Mouse (Mus musculus) heart, embryonic 10.5 days (tissue): ENCODE measurements at regions not wholly inside any gene's neighbourhood (a gene's known extent, or its start where the extent isn't known, plus 50 kb on each side); places are given as distances from the start of the nearest gene placed in this dataset.

ENCODE experiments used
- DNase-seq: peaks from one replicate; pipeline ENCODE4 v3.0.0-alpha.2; 2017; ENCODE audit warnings: low spot score
- H3K27ac ChIP-seq: fragments of 300-500 bp; sonication (generic); 2 replicates; pipeline ENCODE4 v1.5.1; 2016; ENCODE audit warnings: mild to moderate bottlenecking
- H3K27me3 ChIP-seq: fragments of 300-500 bp; sonication (generic); 2 replicates; pipeline ENCODE4 v1.6.1; 2016; ENCODE audit warnings: mild to moderate bottlenecking; ENCODE audit not compliant: poor library complexity, insufficient read depth, severe bottlenecking
- H3K36me3 ChIP-seq: fragments of 300-500 bp; sonication (generic); 2 replicates; pipeline ENCODE4 v1.6.1; 2016; ENCODE audit warnings: mild to moderate bottlenecking, moderate library complexity
- H3K4me1 ChIP-seq: fragments of 300-500 bp; sonication (generic); 2 replicates; pipeline ENCODE4 v1.6.1; 2016; ENCODE audit warnings: mild to moderate bottlenecking
- H3K4me3 ChIP-seq: fragments of 300-500 bp; sonication (generic); 2 replicates; pipeline ENCODE4 v1.5.1; 2016; ENCODE audit warnings: mild to moderate bottlenecking, moderate library complexity
- H3K9me3 ChIP-seq: fragments of 300-500 bp; sonication (generic); 2 replicates; pipeline ENCODE4 v1.6.1; 2016; ENCODE audit warnings: mild to moderate bottlenecking, moderate library complexity
- WGBS: fragments of 180-500 bp; shearing (Covaris S2); methylation state at CpG from one replicate; pipeline ENCODE4 v1.1.7; 2016; 5-methylcytosine and 5-hydroxymethylcytosine counted together

DNA sequence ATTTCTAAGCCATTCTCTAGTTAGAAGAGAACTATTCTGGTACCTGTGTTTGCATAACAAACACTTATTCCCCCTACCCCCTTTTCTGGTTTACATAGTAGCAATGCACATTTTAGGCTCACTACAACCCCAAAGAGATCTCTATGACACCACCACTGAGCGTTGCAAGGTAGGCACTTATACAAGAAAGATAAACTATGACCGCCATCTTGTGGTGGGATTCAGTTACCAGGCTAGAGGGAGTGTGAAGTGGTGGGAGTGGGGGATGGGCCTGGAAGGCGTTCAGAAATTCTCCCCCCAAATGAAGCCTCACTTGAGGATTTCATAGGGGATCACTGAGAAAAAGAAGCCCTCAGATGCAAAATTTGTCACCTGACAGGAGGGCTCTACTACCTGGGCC is 64.4 kb upstream of the Fst start:
- H3K36me3 ChIP-seq = no peaks in the 10 kb centered on the region
- H3K9me3 ChIP-seq = no peaks in the 10 kb centered on the region
- H3K27me3 ChIP-seq = no peaks in the 10 kb centered on the region
- 15% methylated on average over 3 of the region's 3 CpGs for WGBS
- no peak overlapping the region for H3K4me3 ChIP-seq
- no peak overlapping the region for H3K27ac ChIP-seq
- no peaks in the 10 kb centered on the region for H3K4me1 ChIP-seq
- DNase-seq = no peak

GRCm38 (mm10) chr13:114526856-114527255 is 68.1 kb upstream of the Fst start:
- DNase-seq = no peak
- H3K9me3 ChIP-seq = no peaks in the 10 kb centered on the region
- H3K36me3 ChIP-seq = no peaks in the 10 kb centered on the region
- H3K4me1 ChIP-seq = no peaks in the 10 kb centered on the region
- H3K27me3 ChIP-seq = no peaks in the 10 kb centered on the region
- H3K27ac ChIP-seq = no peak overlapping the region
- H3K4me3 ChIP-seq = no peak overlapping the region
- WGBS = 40% methylated on average over 9 of the region's 9 CpGs

GRCm38 (mm10) chr13:114530171-114530774 is 71.5 kb upstream of the Fst start:
- WGBS = 84% methylated on average over 11 of the region's 11 CpGs
- H3K36me3 ChIP-seq = no peaks in the 10 kb centered on the region
- H3K9me3 ChIP-seq = no peaks in the 10 kb centered on the region
- DNase-seq = no peak
- no peaks in the 10 kb centered on the region for H3K27me3 ChIP-seq
- no peaks in the 10 kb centered on the region for H3K4me1 ChIP-seq
- no peak overlapping the region for H3K4me3 ChIP-seq
- no peak overlapping the region for H3K27ac ChIP-seq

GRCm38 (mm10) chr13:114531780-114532179 is 73.0 kb upstream of the Fst start:
- DNase-seq = no peak
- H3K27ac ChIP-seq = no peak overlapping the region
- no peaks in the 10 kb centered on the region for H3K36me3 ChIP-seq
- no peaks in the 10 kb centered on the region for H3K9me3 ChIP-seq
- no peak overlapping the region for H3K4me3 ChIP-seq
- H3K4me1 ChIP-seq = no peaks in the 10 kb centered on the region
- H3K27me3 ChIP-seq = no peaks in the 10 kb centered on the region
- WGBS = 81% methylated on average over 5 of the region's 5 CpGs

DNA sequence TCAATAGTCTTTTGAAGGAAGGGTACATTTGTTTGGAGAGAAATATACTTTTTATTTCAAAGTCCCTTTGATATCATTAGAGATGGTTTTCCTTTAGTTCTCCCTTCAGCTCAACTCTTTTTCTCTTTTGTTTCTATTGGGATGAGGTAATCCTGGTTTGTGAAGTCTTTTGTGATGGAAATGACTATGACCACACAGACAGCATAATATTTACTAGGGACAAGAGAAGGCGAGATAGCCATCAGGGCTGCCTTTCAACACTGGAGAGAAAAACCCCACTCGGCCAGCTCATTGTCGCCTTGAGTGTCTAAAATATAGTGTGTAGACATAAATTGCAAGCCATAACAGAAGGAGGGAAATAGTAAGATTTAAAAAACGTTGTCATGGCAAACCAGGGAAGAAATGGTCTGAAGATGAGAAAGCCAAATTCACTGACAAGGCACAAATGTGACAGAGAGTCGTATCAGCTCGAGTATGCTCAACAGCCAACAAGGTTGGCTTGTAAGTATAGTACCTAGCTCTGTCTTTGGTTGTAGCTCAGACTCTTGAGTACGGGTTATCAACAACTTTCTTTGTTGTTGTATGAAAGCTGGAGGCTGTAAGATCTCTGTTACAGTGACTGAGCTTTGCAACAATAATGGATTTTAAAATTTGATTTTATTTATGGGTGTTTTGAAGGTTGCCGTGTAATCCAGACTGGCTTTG is 73.8 kb upstream of the Fst start:
- Histone ChIP-seq H3K4me3 (no peak overlapping the region), H3K36me3 (no peaks in the 10 kb centered on the region), H3K27ac (no peak overlapping the region), H3K9me3 (no peaks in the 10 kb centered on the region), H3K4me1 (no peaks in the 10 kb centered on the region), H3K27me3 (no peaks in the 10 kb centered on the region)
- DNase-seq = no peak
- 73% methylated on average over 8 of the region's 8 CpGs for WGBS

DNA sequence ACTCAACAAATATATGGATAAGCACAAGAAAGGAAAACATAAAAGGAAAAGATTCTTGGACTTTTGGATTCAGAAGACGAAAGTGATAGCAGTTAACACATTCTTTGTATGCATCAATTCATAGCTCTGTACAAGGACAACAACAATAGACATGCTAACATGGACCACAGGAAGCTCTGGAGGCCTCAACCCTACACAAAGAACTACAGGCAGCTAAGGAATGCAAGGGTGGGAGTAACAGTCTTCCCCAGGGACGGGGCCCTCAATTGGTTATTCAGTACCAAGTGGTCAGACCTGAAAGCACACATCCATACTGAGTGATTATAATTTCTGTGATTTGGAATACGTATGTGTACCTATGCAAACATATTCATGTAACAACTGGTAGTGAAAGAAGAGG is 75.8 kb upstream of the Fst start:
- no peaks in the 10 kb centered on the region for H3K4me1 ChIP-seq
- 68% methylated on average over 3 of the region's 3 CpGs for WGBS
- no peak overlapping the region for H3K4me3 ChIP-seq
- no peak for DNase-seq
- no peaks in the 10 kb centered on the region for H3K9me3 ChIP-seq
- H3K27me3 ChIP-seq = no peaks in the 10 kb centered on the region
- no peaks in the 10 kb centered on the region for H3K36me3 ChIP-seq
- H3K27ac ChIP-seq = no peak overlapping the region

DNA sequence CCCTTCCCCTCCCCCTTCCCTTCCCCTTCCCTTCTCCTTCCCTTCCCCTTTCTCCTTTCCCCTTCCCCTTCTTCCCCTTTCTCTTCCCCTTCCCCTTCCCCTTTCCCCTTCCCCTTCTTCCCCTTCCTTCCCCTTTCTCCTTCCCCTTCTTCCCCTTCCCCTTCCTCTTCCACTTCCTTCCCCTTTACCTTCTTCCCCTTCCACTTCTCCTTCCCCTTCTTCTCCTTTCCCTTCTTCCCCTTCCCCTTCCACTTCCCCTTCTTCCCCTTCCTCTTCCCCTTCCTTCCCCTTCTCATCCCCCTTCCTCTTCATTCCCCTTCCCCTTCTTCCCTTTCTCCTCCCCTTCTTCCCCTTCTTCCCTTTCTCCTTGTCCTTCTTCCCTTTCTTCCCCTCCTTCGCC is 77.0 kb upstream of the Fst start:
- H3K27ac ChIP-seq = no peak overlapping the region
- H3K4me3 ChIP-seq = no peak overlapping the region
- H3K4me1 ChIP-seq = no peaks in the 10 kb centered on the region
- WGBS = 80% methylated on average over 1 of the region's 1 CpGs
- DNase-seq = no peak
- H3K9me3 ChIP-seq = no peaks in the 10 kb centered on the region
- H3K27me3 ChIP-seq = no peaks in the 10 kb centered on the region
- H3K36me3 ChIP-seq = no peaks in the 10 kb centered on the region

GRCm38 (mm10) chr13:114571731-114572130 is 113.0 kb upstream of the Fst start:
- H3K36me3 ChIP-seq = no peaks in the 10 kb centered on the region
- no peaks in the 10 kb centered on the region for H3K4me1 ChIP-seq
- no peak for DNase-seq
- H3K27ac ChIP-seq = no peak overlapping the region
- no peaks in the 10 kb centered on the region for H3K9me3 ChIP-seq
- H3K27me3 ChIP-seq = no peaks in the 10 kb centered on the region
- WGBS = 79% methylated on average over 3 of the region's 3 CpGs
- H3K4me3 ChIP-seq = no peak overlapping the region

- 58% methylated on average over 7 of the region's 7 CpGs for WGBS
- Histone ChIP-seq H3K4me3 (peak overlapping the region; percentile 13), H3K27ac (no peak overlapping the region)
Measured at GRCm38 (mm10) chr13:114584566-114584965, 125.8 kb upstream of the Fst start.

DNA sequence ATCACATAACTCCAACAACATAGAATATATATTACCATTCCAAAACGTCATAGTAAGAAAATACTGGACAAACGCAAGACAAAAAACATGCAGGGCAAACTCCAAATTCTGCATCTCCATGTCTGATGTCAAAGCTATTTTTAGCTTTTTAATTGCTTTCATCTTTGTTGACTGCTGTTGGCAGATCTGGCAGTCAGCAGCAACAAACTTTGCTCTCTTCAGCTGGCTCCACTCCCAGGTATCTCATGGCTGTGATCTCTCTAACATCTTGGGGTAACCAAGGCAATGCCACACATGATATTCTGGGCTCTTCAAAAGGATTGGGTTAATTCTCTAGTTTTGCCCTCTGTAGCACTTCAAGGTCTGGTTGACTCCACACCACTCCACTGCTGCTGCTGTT is 128.9 kb upstream of the Fst start:
- DNase-seq = no peak

More at GRCm38 (mm10) chr13:114584566-114584965, 125.8 kb upstream of the Fst start:
- H3K4me1 ChIP-seq = no peaks in the 10 kb centered on the region
- no peak for DNase-seq
- no peaks in the 10 kb centered on the region for H3K36me3 ChIP-seq
- no peaks in the 10 kb centered on the region for H3K9me3 ChIP-seq
- H3K27me3 ChIP-seq = no peaks in the 10 kb centered on the region

GRCm38 (mm10) chr13:114603341-114603740 is 144.6 kb upstream of the Fst start:
- H3K4me1 ChIP-seq = peaks cover 3% of the 10 kb centered on the region; the same call in 1 of the 2 replicates
- no peaks in the 10 kb centered on the region for H3K9me3 ChIP-seq
- no peaks in the 10 kb centered on the region for H3K27me3 ChIP-seq
- no peaks in the 10 kb centered on the region for H3K36me3 ChIP-seq
- no peak overlapping the region for H3K4me3 ChIP-seq
- 86% methylated on average over 13 of the region's 13 CpGs for WGBS
- DNase-seq = no peak
- no peak overlapping the region for H3K27ac ChIP-seq

More for the DNA sequence above, 128.9 kb upstream of the Fst start:
- Histone ChIP-seq H3K9me3 (no peaks in the 10 kb centered on the region), H3K27me3 (no peaks in the 10 kb centered on the region), H3K4me1 (no peaks in the 10 kb centered on the region), H3K4me3 (no peak overlapping the region), H3K36me3 (no peaks in the 10 kb centered on the region), H3K27ac (no peak overlapping the region)
- WGBS = 81% methylated on average over 2 of the region's 2 CpGs

DNA sequence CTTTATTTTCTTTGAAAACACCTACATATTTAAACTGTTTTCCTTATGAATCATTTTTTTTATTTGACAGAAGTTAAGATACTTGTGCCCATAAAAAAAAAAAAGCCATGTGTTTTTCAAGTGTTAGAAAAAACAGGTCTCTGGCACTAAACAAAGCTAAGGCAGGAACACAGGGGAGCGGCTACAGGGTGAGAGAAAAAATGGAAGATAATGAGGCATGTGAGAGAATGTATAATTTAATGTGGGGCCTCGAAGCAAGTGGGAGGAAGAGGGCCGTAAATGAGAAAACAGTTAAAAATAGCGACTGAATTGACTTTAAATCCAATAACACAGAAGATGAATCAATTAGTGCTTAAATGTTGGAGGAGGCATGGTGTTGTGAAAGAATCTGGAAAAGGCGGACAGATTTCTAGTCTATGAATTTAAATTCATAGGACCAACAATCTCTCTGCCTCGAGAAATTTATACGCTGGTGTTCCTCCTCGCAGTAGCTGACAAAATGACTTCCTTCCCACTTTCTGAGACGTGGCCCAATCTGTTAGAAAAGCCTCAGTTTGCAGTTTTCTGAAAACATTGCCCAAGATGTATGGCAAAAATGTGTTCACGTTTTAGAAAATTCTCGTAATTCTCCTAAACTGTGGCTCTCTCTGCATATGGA is 145.4 kb upstream of the Fst start:
- Histone ChIP-seq H3K9me3 (no peaks in the 10 kb centered on the region), H3K27ac (no peak overlapping the region), H3K36me3 (no peaks in the 10 kb centered on the region), H3K27me3 (no peaks in the 10 kb centered on the region), H3K4me3 (no peak overlapping the region), H3K4me1 (peaks cover 3% of the 10 kb centered on the region; the same call in 1 of the 2 replicates)
- WGBS = 81% methylated on average over 11 of the region's 11 CpGs
- no peak for DNase-seq

- Histone ChIP-seq H3K4me1 (no peaks in the 10 kb centered on the region), H3K27ac (no peak overlapping the region), H3K9me3 (no peaks in the 10 kb centered on the region), H3K36me3 (no peaks in the 10 kb centered on the region), H3K4me3 (no peak overlapping the region), H3K27me3 (no peaks in the 10 kb centered on the region)
- WGBS = 82% methylated on average over 1 of the region's 1 CpGs
- DNase-seq = no peak
Measured at GRCm38 (mm10) chr13:114613909-114614308, 155.2 kb upstream of the Fst start.
